Mouse (Mus musculus): Measurements from ENCODE around the gene D17H6S53E.

DNA sequence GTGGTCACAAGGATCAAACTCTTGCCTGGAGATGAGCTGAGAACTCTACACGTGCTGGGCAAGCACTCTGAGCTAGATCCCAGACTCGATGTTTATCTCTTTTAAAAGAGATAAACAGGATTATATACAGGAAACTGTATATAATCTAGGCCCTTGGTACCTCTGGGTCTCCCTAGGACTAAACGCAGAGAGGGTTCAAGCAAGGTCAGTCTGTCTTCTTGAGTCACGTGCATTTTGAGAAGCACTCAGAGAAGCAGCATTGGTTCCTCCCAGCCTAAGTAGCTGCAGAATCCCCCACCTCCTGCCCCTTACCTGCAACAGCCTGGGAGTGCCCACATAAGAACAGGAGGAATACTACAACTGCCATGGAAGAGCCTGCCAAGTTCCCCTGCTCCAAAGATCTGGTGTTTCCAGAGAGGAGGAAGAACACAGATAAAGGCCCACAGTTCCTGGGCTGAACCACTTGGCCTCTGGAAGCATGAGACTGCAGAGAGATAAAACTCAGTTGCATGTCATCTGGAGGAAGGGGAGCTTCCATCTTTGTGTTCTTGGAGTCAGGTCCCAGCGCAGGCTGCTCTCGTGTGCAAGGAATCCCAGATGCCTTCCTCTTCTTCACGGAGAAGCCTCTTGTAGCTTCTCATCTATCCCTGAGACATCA lies 40.8 kb upstream of the D17H6S53E start, which contains the start of gene Ly6g6f:
- TF ChIP-seq CTCF (IDR thresholded peaks at IDR 0.05; ENCODE audit: low read depth) (no peak), EP300 (IDR thresholded peaks at IDR 0.05; ENCODE audit: low read depth) (no peak)

Data from liver, postnatal 0 days (tissue).